In genomic region chr14:88479909-88480308, GRCm38 (mm10) we compare ENCODE assay signal across 10 mouse cellular contexts. TPM values are rescaled to one million over a fixed set of nuclear protein-coding genes. Genes with fewer than 3 reads are reported as not detected.
DNase-seq lines count a peak whose midpoint lies in the region; ATAC-seq and TF ChIP-seq lines count a peak whose summit lies in the region.
"Had no signal": no experiment of that assay in that cellular context is flagged by ENCODE, and none has a peak within 500 bp of the region (broad histone marks: within the 10 kb centered on the region; RNA-seq: fewer than 3 reads in every experiment).

No protein-coding gene starts in this region.

- POLR2A ChIA-PET in Patski (lab: Charles Lee), result interaction anchor here (0.6 kb wide), 1 partner anchor 193 kb away, joined by 3 read pairs; no protein-coding TSS in a partner anchor

- CTCF ChIA-PET in Patski (lab: Charles Lee), result interaction anchor here (1.1 kb wide), 1 partner anchor 13 kb away, joined by 3 read pairs; no protein-coding TSS in a partner anchor

- no peak overlapping the region for H3K4me2 ChIP-seq in intestine, postnatal 0 days (replicated peaks; ENCODE audit: low read depth)
- no peak overlapping the region for H3K4me2 ChIP-seq in intestine, embryonic 15.5 days (replicated peaks)
- no peak overlapping the region for H3K4me2 ChIP-seq in forebrain, embryonic 12.5 days
- H3K4me2 ChIP-seq: heart, embryonic 13.5 days; stomach, embryonic 15.5 days had no signal

- H3K9ac ChIP-seq in intestine, postnatal 0 days (ENCODE audit: low read depth, low read length), result no peak overlapping the region
- no peak overlapping the region for H3K9ac ChIP-seq in intestine, embryonic 15.5 days
- no peak overlapping the region for H3K9ac ChIP-seq in forebrain, embryonic 12.5 days
- H3K9ac ChIP-seq: heart, embryonic 13.5 days; stomach, embryonic 15.5 days had no signal

- no peaks in the 10 kb centered on the region for H3K36me3 ChIP-seq in intestine, postnatal 0 days (ENCODE audit: control insufficient read depth, insufficient read depth)
- no peaks in the 10 kb centered on the region for H3K36me3 ChIP-seq in intestine, embryonic 15.5 days
- no peaks in the 10 kb centered on the region for H3K36me3 ChIP-seq in forebrain, embryonic 12.5 days (replicated peaks)
- H3K36me3 ChIP-seq: heart, embryonic 13.5 days; stomach, embryonic 15.5 days had no signal

- no peak for ATAC-seq in intestine, postnatal 0 days
- no peak for ATAC-seq in intestine, embryonic 15.5 days
- ATAC-seq in Patski, result no peak
- peak; percentile 55; the same call in 1 of the 2 replicates for ATAC-seq in forebrain, embryonic 12.5 days (ENCODE audit: low FRiP score)
- no peak for ATAC-seq in erythroid progenitor cell, adult 5-6 weeks (replicated peaks; ENCODE audit: low FRiP score, poor library complexity, severe bottlenecking)

- H3K4me3 ChIP-seq in intestine, postnatal 0 days (ENCODE audit: low read depth, low read length), result no peak overlapping the region
- no peak overlapping the region for H3K4me3 ChIP-seq in intestine, embryonic 15.5 days (replicated peaks)
- H3K4me3 ChIP-seq in lung, adult 2 months (replicated peaks; ENCODE audit: extremely low read depth, low read depth, low read length), result no peak overlapping the region
- no peak overlapping the region for H3K4me3 ChIP-seq in forebrain, embryonic 12.5 days (replicated peaks)
- H3K4me3 ChIP-seq: heart, embryonic 13.5 days; stomach, embryonic 15.5 days had no signal

- H3K9me3 ChIP-seq in intestine, postnatal 0 days (ENCODE audit: control insufficient read depth), result no peaks in the 10 kb centered on the region
- no peaks in the 10 kb centered on the region for H3K9me3 ChIP-seq in intestine, embryonic 15.5 days
- H3K9me3 ChIP-seq in forebrain, embryonic 12.5 days, result no peaks in the 10 kb centered on the region
- H3K9me3 ChIP-seq: heart, embryonic 13.5 days; stomach, embryonic 15.5 days had no signal

- in situ Hi-C loops in Patski (cut with MboI; ENCODE audit: low pct_unique_long_range_greater_than_20kb), result no loop called here

- WGBS in intestine, postnatal 0 days, result 50% methylated on average over 3 of the region's 3 CpGs
- WGBS in intestine, embryonic 15.5 days, result 54% methylated on average over 3 of the region's 3 CpGs
- 38% methylated on average over 3 of the region's 3 CpGs for WGBS in lung, adult 2 months
- WGBS in forebrain, embryonic 12.5 days, result 46% methylated on average over 3 of the region's 3 CpGs

- no peaks in the 10 kb centered on the region for H3K27me3 ChIP-seq in intestine, postnatal 0 days (replicated peaks; ENCODE audit: control insufficient read depth, insufficient read depth, low read length)
- H3K27me3 ChIP-seq in intestine, embryonic 15.5 days (replicated peaks), result no peaks in the 10 kb centered on the region
- peaks cover 8% of the 10 kb centered on the region for H3K27me3 ChIP-seq in Patski
- no peaks in the 10 kb centered on the region for H3K27me3 ChIP-seq in forebrain, embryonic 12.5 days
- H3K27me3 ChIP-seq: heart, embryonic 13.5 days; stomach, embryonic 15.5 days had no signal

- TF ChIP-seq POLR2A in lung, adult 2 months (IDR thresholded peaks at IDR 0.05; ENCODE audit: borderline replicate concordance, extremely low read depth, low read depth, low read length), result no peak

- no peak overlapping the region for H3K27ac ChIP-seq in intestine, postnatal 0 days (ENCODE audit: low read depth, low read length)
- no peak overlapping the region for H3K27ac ChIP-seq in intestine, embryonic 15.5 days
- no peak overlapping the region for H3K27ac ChIP-seq in forebrain, embryonic 12.5 days
- H3K27ac ChIP-seq: heart, embryonic 13.5 days; stomach, embryonic 15.5 days had no signal

- peak; percentile 61 for TF ChIP-seq CTCF in intestine, postnatal 0 days (IDR thresholded peaks at IDR 0.05; ENCODE audit: low read depth)
- TF ChIP-seq CTCF in lung, adult 2 months (IDR thresholded peaks at IDR 0.05; ENCODE audit: insufficient read depth, low read length), result no peak
- TF ChIP-seq CTCF in Patski (IDR thresholded peaks at IDR 0.05), result peak; percentile 31

- peak; percentile 18 for DNase-seq in lung, postnatal 10 days
- DNase-seq in lung, adult 2 months, result no peak
- DNase-seq in Patski (ENCODE audit: low read depth, low spot score), result no peak
- no peak for DNase-seq in ovary, adult 18-20 months (ENCODE audit: low spot score)

- H3K4me1 ChIP-seq in intestine, postnatal 0 days (replicated peaks; ENCODE audit: control insufficient read depth, insufficient read depth, low read length), result no peaks in the 10 kb centered on the region
- H3K4me1 ChIP-seq in intestine, embryonic 15.5 days (replicated peaks), result no peaks in the 10 kb centered on the region
- H3K4me1 ChIP-seq in lung, adult 2 months (ENCODE audit: control insufficient read depth, insufficient read depth, low read length), result no peaks in the 10 kb centered on the region
- H3K4me1 ChIP-seq in forebrain, embryonic 12.5 days, result no peaks in the 10 kb centered on the region
- H3K4me1 ChIP-seq: heart, embryonic 13.5 days; stomach, embryonic 15.5 days had no signal

RNA-seq across cellular contexts. Expression of gene Pcdh20, which starts 8.7 kb away (rescaled TPM):
- polyA plus RNA-seq in intestine, postnatal 0 days (2015; fragmentation: Nextera tagmentation; extraction: Ambion mirVana), result 0.68 and 0.82 TPM in 2 replicates
- 1.4 and 2.1 TPM in 2 replicates for polyA plus RNA-seq in intestine, embryonic 15.5 days (2015; fragmentation: Nextera tagmentation; extraction: Ambion mirVana)
- polyA plus RNA-seq in lung, adult 2 months (2012; rRNA removed), result 0.11 and 0.17 TPM in 2 replicates
- not detected for polyA plus RNA-seq in Patski (2021)
- polyA plus RNA-seq in forebrain, embryonic 12.5 days (2016; fragmentation: Nextera tagmentation; extraction: Ambion mirVana), result 2.0 and 2.6 TPM in 2 replicates
- not detected in 2 replicates for total RNA-seq in erythroid progenitor cell, adult 5-6 weeks (2015; ENCODE audit: low replicate concordance)
- total RNA-seq in erythroid progenitor cell, adult 5-6 weeks (2017; ENCODE audit: low replicate concordance), result not detected in 2 replicates
